Mouse (Mus musculus) spleen, adult 2 months (tissue): ENCODE measurements around the gene Zc3h12b.

ENCODE experiments used
- CTCF ChIP-seq: fragments of 200-500 bp; IDR thresholded peaks from 2 replicates; pipeline ENCODE4 v1.5.1; 2011; ENCODE audit warnings: mild to moderate bottlenecking, inconsistent platforms; ENCODE audit not compliant: insufficient read depth, insufficient read length, insufficient replicate concordance; ENCODE audit errors: extremely low read depth
- POLR2A ChIP-seq: fragments of 200-500 bp; IDR thresholded peaks from 2 replicates; pipeline ENCODE4 v1.6.1; 2011; ENCODE audit warnings: low read depth, low read length, inconsistent platforms

DNA sequence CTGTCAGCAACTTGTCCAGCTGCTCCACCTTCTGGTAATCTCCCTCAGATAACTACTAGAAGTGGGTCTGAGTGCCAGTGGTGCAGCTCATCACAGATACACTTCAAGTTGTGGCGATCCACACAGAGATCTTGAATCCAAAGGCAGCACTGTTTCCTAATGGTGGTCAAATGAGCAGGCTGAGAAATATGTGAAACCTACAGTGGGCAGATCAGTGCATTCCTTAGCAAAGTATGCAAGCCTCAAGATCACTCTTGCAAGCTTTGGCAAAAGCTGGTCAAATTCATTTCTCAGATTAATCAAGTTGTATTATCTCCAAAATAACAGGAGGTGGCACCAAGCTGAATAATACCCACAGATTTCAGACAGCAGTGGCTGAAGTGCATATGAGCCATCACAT is 29.3 kb upstream of the Zc3h12b start:
- no peak for TF ChIP-seq POLR2A
- no peak for TF ChIP-seq CTCF
